Mouse (Mus musculus): ENCODE measurements around the gene Icosl. TPM values are rescaled to one million over a fixed set of nuclear protein-coding genes. Genes with fewer than 3 reads are reported as not detected.
"Not testable (repeated sequence)": the region's sequence is repeated elsewhere in the genome, so short reads cannot be mapped to it uniquely, and the experiment has no call there.

Gene Icosl
- total RNA-seq, 2 experiments from 2014 or later = 1.2 to 1.6 TPM

DNA sequence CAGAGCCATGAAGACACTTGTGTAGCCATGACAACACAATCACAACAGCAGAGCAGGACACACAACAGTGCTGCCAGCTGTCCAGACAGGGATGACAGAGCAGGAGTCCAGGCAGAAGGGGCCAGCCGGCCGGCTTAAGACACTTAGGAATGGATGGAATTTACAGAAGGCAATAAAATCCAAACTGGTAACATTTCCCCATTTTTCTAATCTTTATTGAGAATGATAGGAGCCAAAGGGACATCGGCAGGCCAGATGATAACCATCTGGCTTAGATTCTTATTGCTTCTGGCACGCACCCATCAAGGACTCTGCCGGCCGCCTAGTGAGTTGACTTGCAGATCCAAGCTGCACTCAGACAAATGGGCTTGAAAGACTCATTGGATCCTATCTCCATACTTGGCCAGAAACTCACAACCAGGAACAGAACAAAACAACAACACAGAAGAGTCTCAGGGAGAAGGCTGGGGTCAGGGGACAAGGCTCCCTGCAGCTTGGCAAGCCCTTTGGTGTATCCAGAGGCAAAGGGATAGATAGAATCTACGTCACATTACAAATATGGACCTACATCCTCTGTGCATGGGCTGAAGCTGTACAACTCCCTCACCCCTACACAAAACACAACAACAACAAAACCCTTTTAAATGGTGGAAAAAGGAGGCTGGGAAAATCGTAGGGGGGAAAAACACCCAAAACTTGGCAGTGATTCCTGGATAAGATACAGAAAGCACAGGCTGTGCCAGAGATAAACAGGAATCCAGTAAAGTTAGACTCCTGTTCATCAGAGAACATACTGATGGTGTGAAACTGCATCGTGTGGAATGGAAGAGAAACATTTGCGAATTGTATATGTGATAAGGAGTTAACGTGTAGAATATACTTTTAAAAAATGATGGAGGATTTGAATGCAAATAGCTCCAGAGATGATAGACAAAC is 35.7 kb downstream of the Icosl start:
- peak; percentile 17 to 57 for DNase-seq
- intact Hi-C loops (cut with DNase I) = no loop called here

DNA sequence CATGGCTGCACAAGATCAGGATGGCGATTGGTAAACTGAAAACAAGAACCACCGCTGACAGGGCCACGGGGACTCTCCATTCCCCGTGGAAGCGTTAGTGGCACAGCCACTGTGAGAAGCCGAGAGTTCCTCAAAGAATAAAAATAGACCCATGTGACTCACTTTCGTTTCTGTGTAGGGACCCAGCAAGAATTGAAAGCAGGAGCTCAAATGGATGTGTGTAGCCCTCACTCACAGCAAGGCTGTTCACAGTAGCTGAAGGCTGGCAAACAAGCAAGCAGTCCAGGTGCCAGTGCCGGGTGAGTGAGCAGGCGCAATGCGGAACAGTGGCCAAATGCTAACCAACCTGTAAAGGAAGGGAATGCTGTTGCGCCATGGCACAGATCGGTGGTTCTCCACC is 36.4 kb downstream of the Icosl start:
- intact Hi-C loops (cut with DNase I) = no loop called here
- peak in 1 of 2 experiments; percentile 18 for DNase-seq

DNA sequence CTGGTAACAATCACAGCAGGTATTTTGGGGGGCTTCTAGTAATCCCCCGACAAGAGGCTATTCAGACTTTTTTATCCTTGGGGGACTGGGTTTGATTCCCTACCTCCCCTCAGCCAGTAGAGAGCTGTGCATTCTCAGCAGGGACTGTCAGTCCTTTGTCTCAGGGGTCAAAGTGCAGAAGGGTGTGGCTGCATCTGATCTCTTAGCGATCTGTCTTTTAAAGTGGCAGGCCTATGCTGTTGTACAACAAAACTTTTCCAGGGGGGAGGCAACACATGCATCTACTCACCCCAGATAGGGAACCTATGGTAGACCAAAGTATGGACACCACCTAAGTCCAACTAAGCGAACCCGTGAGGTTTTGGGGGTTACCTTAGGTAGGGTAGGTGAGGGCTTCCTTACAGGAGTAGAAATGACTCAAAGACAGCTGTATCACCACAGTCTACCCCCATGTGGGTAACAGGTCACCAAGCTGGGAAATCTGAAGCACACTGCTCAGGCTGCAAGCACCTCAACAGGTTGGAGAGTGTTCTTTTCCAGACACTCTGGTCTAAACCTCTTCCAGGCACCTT is 45.5 kb downstream of the Icosl start:
- DNase-seq = no peak
- intact Hi-C loops (cut with DNase I) = no loop called here

DNA sequence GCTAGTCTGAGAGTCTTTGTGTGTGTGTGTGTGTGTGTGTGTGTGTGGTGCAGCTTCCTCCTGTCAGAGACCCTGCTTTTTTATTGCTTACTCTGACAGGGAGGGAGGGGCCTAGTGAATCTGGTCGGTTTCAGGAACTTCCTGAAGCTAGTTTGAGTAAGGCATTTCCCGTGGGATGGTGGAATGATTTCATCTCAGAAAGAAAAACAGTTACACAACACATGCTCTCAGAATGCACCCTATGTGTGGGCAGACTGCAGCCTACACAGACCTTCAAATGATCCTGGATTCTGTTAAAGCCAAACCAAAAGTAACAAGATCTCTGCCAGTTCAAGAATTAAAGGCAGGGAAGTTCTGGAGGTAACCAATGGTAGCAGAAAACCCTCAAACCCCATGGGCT is 46.1 kb downstream of the Icosl start:
- intact Hi-C loops (cut with DNase I) = no loop called here
- no peak for DNase-seq

DNA sequence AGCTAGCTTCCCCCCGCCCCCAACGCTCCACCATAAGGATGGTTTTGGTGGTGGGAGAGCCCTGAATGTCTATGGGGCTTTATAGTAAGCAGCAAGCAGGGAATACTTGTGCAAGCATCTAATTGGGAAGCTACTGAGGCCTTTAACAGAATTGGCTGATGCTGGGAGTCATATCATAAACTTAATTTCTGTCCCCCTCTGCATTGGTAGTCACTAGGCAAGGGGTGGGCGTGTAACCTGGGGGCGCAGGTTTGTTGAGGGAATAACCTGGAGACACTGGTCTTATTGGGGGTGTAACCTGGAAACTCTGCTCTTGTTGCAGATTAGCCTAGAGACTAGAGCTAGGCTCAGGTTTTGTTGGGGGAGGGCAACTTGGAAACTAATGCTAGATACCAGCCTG is 50.3 kb downstream of the Icosl start:
- DNase-seq = no peak
- intact Hi-C loops (cut with DNase I) = no loop called here

DNA sequence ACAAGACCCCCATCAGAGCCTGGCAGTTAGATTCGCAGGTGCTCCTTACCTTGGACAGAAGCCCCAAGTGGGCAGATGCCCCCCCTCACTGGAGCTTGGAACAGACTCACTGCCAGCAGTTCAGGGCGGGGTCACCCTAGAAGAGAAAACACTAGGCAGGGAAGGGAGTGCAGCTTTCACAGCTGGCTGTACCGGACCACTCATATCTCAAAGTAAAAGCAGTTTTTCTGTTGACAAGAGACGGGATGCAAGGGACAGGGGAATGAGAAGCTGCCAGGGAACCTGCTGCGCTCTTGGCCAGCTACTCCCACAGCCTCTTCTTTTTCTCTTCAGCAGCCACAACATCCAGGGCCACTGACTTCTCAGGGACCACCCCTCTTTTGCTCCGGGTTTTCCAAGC is 55.0 kb downstream of the Icosl start:
- DNase-seq; intact Hi-C loops (cut with DNase I): not testable (repeated sequence)

DNA sequence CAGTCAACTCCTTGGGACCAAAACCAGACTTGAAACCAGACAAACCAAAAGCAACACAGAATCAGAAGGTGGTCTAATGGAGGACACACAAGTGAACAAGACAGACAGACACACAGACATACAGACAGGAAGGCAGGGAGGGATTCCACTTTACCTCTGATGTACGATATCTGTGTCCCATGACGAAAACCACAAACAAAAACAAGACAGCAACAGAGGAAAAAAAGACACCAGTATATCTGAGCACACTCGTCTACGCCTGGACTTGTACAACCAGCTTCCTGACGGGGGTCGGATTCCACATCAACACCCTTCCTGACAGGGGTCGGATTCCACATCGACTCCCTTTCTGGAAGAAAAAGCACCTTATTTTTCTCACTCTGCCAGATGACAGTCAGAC is 56.0 kb downstream of the Icosl start:
- DNase-seq; intact Hi-C loops (cut with DNase I): not testable (repeated sequence)

DNA sequence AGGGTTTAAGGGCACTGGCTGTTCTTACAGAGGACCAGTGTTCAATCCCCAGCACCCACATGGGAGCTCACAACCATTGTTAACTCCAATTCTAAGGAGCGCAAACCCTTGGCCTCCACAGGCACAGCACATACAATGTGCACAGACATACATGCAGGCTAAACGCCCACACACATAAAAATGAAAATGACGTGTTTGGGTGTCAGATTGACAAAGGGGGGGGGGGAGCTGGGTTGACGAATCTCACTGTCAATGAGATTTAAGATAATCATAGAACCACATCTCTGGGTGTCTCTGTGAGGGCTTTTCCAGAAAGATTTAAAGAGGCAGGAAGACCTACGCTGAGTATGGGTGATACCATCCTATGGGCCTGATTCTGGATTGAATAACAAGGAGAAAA is 57.2 kb downstream of the Icosl start:
- intact Hi-C loops (cut with DNase I) = no loop called here
- no peak for DNase-seq

DNA sequence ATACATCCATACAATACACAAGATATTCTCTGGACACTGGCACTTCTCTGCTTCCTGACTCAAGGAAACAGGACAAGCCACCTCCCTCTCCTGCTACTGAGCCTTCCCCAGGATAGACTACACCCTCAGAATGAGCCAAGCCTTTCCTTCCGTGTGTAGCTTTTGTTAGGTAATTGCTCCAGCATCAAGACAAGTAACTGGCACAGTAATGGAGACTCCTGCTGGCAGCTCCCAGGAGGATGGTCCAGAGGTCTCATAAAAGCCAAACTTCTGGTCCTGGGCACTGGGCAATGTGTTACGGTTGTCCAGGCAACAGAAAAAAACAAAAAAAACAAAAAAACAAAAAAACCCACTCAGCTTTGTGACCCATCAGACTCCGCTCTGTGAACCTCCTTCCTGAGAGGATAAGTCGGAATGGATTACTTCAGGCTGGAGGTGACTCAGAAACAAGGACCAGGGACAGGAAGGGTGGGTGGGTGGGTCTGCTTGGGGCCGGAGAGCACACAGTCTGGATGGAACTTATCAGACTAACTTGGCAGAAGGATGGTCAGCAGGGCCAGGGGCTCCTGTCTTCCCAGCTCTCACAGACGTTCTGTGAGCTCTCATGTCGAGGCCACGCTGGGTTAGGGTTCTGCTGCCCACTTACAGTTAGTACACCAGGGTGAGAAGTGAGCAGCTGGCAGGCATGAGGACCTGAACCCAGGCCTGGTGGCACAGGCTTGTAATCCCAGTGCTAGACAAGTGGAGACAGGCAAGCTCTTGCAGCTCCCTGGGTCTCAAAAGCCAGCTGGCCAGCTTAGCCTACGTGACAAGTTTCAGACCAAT is 58.2 kb downstream of the Icosl start:
- DNase-seq = no peak
- intact Hi-C loops (cut with DNase I) = no loop called here

DNA sequence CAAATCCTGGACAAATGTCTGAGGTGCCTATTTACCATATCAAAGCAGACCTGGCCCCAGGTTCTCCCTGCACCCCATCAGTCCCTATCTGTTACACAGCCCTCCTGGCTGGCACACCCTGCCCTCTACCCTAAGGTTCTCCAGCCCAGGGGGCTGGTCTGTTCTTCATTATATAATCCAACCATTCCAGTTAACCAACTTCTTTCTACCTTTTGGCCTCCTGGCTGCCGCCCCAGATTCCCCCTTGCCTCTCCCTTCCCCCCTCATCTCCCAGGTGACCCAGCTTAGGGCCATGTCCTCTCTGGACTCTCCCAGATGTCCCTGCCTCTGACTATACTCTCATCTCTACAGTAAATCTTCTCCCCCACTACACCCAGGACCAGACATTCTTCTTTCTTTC is 58.8 kb downstream of the Icosl start:
- no peak for DNase-seq
- intact Hi-C loops (cut with DNase I) = no loop called here

DNA sequence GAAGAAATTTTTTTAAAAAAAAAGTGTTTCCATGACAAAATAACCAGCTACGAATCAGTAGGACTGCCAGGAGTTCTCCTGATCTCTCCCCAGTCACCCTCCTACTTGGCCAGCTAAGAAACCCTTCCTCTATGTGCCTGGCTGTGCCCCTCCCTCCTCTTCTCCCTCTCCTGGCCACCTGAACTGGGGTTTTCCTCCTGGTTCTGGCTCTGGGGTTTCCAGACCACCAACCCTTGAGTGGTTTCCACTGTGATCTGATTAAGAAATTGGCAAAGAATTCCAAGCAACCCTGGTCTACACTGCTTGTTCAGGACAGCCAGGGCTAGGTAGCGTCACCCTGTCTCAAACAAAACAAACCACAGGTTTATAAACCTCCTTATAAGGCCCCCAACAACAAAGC is 59.5 kb downstream of the Icosl start:
- intact Hi-C loops (cut with DNase I) = no loop called here
- no peak for DNase-seq

DNA sequence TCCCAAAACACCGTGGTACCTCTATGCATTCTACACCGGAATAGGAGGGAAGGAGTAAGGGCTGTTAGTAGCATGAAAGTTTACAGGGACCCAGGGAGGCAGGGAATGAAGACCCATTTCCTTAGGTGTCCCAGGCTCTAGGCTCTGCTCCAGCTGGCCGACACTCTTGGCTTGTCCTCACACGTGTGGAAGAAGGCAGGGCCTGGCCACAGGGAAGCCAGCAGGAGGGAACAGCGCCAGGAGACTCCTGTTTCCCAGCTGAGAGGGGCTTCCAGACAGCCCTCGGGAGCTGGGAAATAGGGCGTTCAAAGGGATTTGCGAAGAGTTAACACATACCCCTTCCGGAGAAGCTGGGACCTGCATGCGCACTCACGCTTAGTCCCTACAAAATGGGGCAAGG is 60.3 kb downstream of the Icosl start:
- intact Hi-C loops (cut with DNase I) = no loop called here
- DNase-seq = no peak

DNA sequence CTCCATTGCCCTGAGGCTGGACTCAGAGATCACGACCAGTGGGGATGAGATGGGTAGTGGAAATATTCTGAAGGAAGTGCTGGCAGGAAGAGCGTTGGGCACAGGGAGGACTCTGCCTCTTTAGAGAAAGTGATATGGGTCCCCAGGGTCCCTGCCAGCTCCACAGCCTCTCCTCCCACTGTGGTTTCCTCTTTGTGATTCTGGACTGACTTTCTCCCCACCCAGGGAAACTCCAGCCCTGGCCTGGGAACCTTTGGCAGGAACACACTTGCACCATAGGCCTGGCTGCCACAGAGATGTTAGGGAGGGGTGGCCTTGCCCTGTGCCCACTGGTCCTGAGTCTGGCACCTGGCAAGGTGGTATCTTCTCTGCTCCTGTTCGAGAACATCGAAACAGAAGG is 60.9 kb downstream of the Icosl start:
- no peak for DNase-seq
- intact Hi-C loops (cut with DNase I) = no loop called here

Other genes starting within 250 kb of the Icosl start
- not detected for gene Krtap10-4, start 242.2 kb upstream of the Icosl start, total RNA-seq (2021)
- gene Krtap10-10, start 233.4 kb upstream of the Icosl start, total RNA-seq (2021) = not detected
- not detected for gene Gm36176, start 222.5 kb upstream of the Icosl start, total RNA-seq (2021)
- gene Gm10318, start 216.4 kb upstream of the Icosl start, total RNA-seq (2021) = not detected
- gene Gm3285, start 207.3 kb upstream of the Icosl start, total RNA-seq (2021) = not detected
- under 1 TPM; 0.08 to 0.17 TPM for gene Lrrc3, start 166.8 kb upstream of the Icosl start, total RNA-seq (2021)
- gene Trpm2, start 98.7 kb upstream of the Icosl start, total RNA-seq (2021) = under 1 TPM; 0.10 to 0.89 TPM
- 1 to 10 TPM; 3.1 to 4.5 TPM for gene 1810043G02Rik, start 90.8 kb upstream of the Icosl start, total RNA-seq (2021)
- 1 to 10 TPM; 6.0 to 8.6 TPM for gene Pfkl, start 59.2 kb upstream of the Icosl start, total RNA-seq (2021)
- not detected for gene Dnmt3l, start 27.4 kb upstream of the Icosl start, total RNA-seq (2021)
- not detected for gene Aire, start 25.7 kb upstream of the Icosl start, total RNA-seq (2021)
- gene D10Jhu81e, start 100.5 kb downstream of the Icosl start, total RNA-seq (2021) = 100 to 1,000 TPM; 207 to 245 TPM
- gene Pwp2, start 115.8 kb downstream of the Icosl start, total RNA-seq (2021) = 1 to 10 TPM; 7.6 to 9.9 TPM
- 10 to 100 TPM; 32.7 to 33.1 TPM for gene Trappc10, start 175.3 kb downstream of the Icosl start, total RNA-seq (2021)

Measured in gastrocnemius, postnatal 36 days (tissue).